Mouse (Mus musculus) myocyte (in vitro differentiated cells): ENCODE measurements at regions not wholly inside any gene's neighbourhood (a gene's known extent, or its start where the extent isn't known, plus 50 kb on each side); places are given as distances from the start of the nearest gene placed in this dataset.
A peak's percentile ranks its signal among the peaks of the same experiment; 100 is the strongest.

Experiments
- H3K27me3 ChIP-seq: one replicate; pipeline ENCODE4 v1.6.1; 2011; ENCODE audit not compliant: control insufficient read depth, insufficient read depth, insufficient read length
- H3K36me3 ChIP-seq: one replicate; pipeline ENCODE4 v1.6.1; 2011; ENCODE audit not compliant: control insufficient read depth, insufficient read depth
- H3K4me2 ChIP-seq: one replicate; pipeline ENCODE4 v1.6.1; 2011; ENCODE audit warnings: low read depth, control low read depth
- H3K4me3 ChIP-seq: one replicate; pipeline ENCODE4 v1.5.1; 2011; ENCODE audit warnings: mild to moderate bottlenecking, control low read depth, moderate library complexity
- H3K79me2 ChIP-seq: one replicate; pipeline ENCODE4 v1.6.1; 2011; ENCODE audit not compliant: control insufficient read depth, insufficient read depth
- H3ac ChIP-seq: one replicate; pipeline ENCODE4 v1.6.1; 2011; ENCODE audit not compliant: control insufficient read depth, insufficient read length
- CEBPB ChIP-seq: IDR thresholded peaks from 2 replicates; pipeline ENCODE4 v1.6.1; 2011; ENCODE audit warnings: mild to moderate bottlenecking, moderate library complexity; ENCODE audit not compliant: poor library complexity, insufficient read depth, severe bottlenecking
- E2F4 ChIP-seq: IDR thresholded peaks from one replicate; pipeline ENCODE4 v1.6.1; 2011; ENCODE audit warnings: mild to moderate bottlenecking, control low read depth, moderate library complexity; ENCODE audit not compliant: insufficient read depth
- MAX ChIP-seq: IDR thresholded peaks from one replicate; pipeline ENCODE4 v1.6.1; 2011; ENCODE audit warnings: low read depth, mild to moderate bottlenecking, control low read depth
- MYOD1 ChIP-seq, 3 experiments: IDR thresholded peaks; one replicate each; pipeline ENCODE4 v1.6.1; 2011; ENCODE audit warnings: control low read depth in 2 of 3, low read depth in 2 of 3, mild to moderate bottlenecking in 2 of 3, moderate library complexity in 1 of 3; ENCODE audit not compliant: insufficient read length in 2 of 3, control insufficient read depth in 1 of 3
- MYOG ChIP-seq, 3 experiments: IDR thresholded peaks; one replicate each; pipeline ENCODE4 v1.6.1; 2011; ENCODE audit warnings: control low read depth in 2 of 3, low read depth in 2 of 3, mild to moderate bottlenecking in 2 of 3; ENCODE audit not compliant: insufficient read length in 2 of 3, control insufficient read depth in 1 of 3, insufficient read depth in 1 of 3
- POLR2A ChIP-seq: IDR thresholded peaks from one replicate; pipeline ENCODE4 v1.6.1; 2011; ENCODE audit warnings: low read depth, mild to moderate bottlenecking, control low read depth, moderate library complexity; ENCODE audit not compliant: insufficient read length
- POLR2AphosphoS2 ChIP-seq: IDR thresholded peaks from one replicate; pipeline ENCODE4 v1.6.1; 2011; ENCODE audit warnings: low read depth, control low read depth; ENCODE audit not compliant: insufficient read length
- REST ChIP-seq: IDR thresholded peaks from one replicate; pipeline ENCODE4 v1.6.1; 2011; ENCODE audit warnings: mild to moderate bottlenecking, control low read depth, moderate library complexity; ENCODE audit not compliant: insufficient read depth, insufficient read length
- SRF ChIP-seq: IDR thresholded peaks from one replicate; pipeline ENCODE4 v1.6.1; 2011; ENCODE audit warnings: low read depth; ENCODE audit not compliant: control insufficient read depth, insufficient read length
- TCF12 ChIP-seq: IDR thresholded peaks from one replicate; pipeline ENCODE4 v1.6.1; 2011; ENCODE audit warnings: mild to moderate bottlenecking, control low read depth; ENCODE audit not compliant: poor library complexity, insufficient read depth, severe bottlenecking
- TCF3 ChIP-seq: IDR thresholded peaks from one replicate; pipeline ENCODE4 v1.6.1; 2011; ENCODE audit warnings: low read depth, control low read depth; ENCODE audit not compliant: insufficient read length
- USF1 ChIP-seq: IDR thresholded peaks from one replicate; pipeline ENCODE4 v1.6.1; 2011; ENCODE audit warnings: low read depth, mild to moderate bottlenecking, control low read depth, moderate library complexity

- no peak for TF ChIP-seq POLR2A
- TF ChIP-seq MYOD1 (IDR thresholded peaks at IDR 0.05; ENCODE audit: control insufficient read depth in 1 of 3, insufficient read length in 2 of 3, low read depth in 2 of 3), result no peak
- TF ChIP-seq SRF, result no peak
- no peak for TF ChIP-seq E2F4
- no peak for TF ChIP-seq TCF12
- TF ChIP-seq REST, result no peak
- no peak for TF ChIP-seq MYOG (IDR thresholded peaks at IDR 0.05; ENCODE audit: control insufficient read depth in 1 of 3, insufficient read depth in 1 of 3, insufficient read length in 2 of 3, low read depth in 2 of 3)
- TF ChIP-seq POLR2AphosphoS2, result no peak
- no peak for TF ChIP-seq TCF3
- no peak for TF ChIP-seq MAX
- no peak for TF ChIP-seq USF1
- TF ChIP-seq CEBPB, result no peak
- Histone ChIP-seq H3K27me3 (no peaks in the 10 kb centered on the region), H3K4me2 (peak overlapping the region; percentile 64), H3K36me3 (no peaks in the 10 kb centered on the region), H3ac (no peak overlapping the region), H3K79me2 (no peaks in the 10 kb centered on the region), H3K4me3 (no peak overlapping the region)
Measured at GRCm38 (mm10) chr1:177322745-177323299, 64.8 kb upstream of the Akt3 start.

- H3K4me3 ChIP-seq, result no peak overlapping the region
- H3K79me2 ChIP-seq, result no peaks in the 10 kb centered on the region
- H3K4me2 ChIP-seq, result no peak overlapping the region
- TF ChIP-seq USF1 (no peak), TCF3 (no peak), POLR2A (no peak), POLR2AphosphoS2 (no peak), MYOG (IDR thresholded peaks at IDR 0.05; ENCODE audit: control insufficient read depth in 1 of 3, insufficient read depth in 1 of 3, insufficient read length in 2 of 3, low read depth in 2 of 3) (no peak), TCF12 (no peak), E2F4 (no peak), CEBPB (no peak), MYOD1 (IDR thresholded peaks at IDR 0.05; ENCODE audit: control insufficient read depth in 1 of 3, insufficient read length in 2 of 3, low read depth in 2 of 3) (no peak), SRF (no peak), REST (no peak), MAX (no peak)
- H3K27me3 ChIP-seq, result no peaks in the 10 kb centered on the region
- no peak overlapping the region for H3ac ChIP-seq
- no peaks in the 10 kb centered on the region for H3K36me3 ChIP-seq
Measured at GRCm38 (mm10) chr1:177322307-177322685, 64.3 kb upstream of the Akt3 start.

GRCm38 (mm10) chr1:177321655-177322306 is 63.8 kb upstream of the Akt3 start:
- H3K36me3 ChIP-seq, result no peaks in the 10 kb centered on the region
- no peak overlapping the region for H3K4me3 ChIP-seq
- H3ac ChIP-seq, result no peak overlapping the region
- H3K4me2 ChIP-seq, result no peak overlapping the region
- peaks cover 1% of the 10 kb centered on the region for H3K27me3 ChIP-seq
- no peak for TF ChIP-seq MYOG (IDR thresholded peaks at IDR 0.05; ENCODE audit: control insufficient read depth in 1 of 3, insufficient read depth in 1 of 3, insufficient read length in 2 of 3, low read depth in 2 of 3)
- TF ChIP-seq USF1, result no peak
- TF ChIP-seq E2F4, result no peak
- no peak for TF ChIP-seq CEBPB
- TF ChIP-seq TCF12, result no peak
- TF ChIP-seq REST, result no peak
- H3K79me2 ChIP-seq, result no peaks in the 10 kb centered on the region

DNA sequence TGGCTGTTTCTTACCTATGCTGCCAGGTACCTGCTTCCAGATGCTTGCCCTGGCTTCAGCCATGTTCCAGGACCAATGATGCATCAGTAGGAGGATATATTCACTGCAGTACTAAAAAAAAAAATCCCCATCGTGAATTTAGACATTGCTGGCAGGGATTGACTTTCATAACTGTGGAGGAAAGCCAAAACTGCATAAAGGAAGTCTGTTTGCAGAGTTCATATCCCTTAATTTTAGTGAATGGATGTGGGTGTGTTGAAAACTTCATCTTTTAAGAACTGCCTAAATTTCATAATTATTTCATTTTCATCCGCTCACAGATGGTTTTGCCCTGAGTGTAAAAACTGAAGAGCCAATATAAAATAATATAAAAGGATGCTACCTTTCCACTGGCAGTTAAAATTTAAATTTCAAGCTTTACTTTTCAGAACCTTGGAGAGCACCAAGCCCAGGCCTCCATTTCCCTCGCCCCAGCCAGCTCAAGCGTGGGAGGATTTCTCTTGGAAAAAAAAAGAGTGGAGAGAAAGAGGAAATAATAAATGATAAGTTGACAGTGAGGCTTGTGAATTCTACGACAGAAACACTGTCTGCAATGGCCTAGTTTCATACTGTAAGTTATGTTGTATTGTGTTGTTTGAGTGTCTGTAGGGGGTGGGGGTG is 50.3 kb upstream of the Akt3 start:
- TF ChIP-seq REST (peak; percentile 65), MAX (no peak)
- Histone ChIP-seq H3K79me2 (no peaks in the 10 kb centered on the region), H3K4me3 (no peak overlapping the region), H3K4me2 (no peak overlapping the region), H3K27me3 (no peaks in the 10 kb centered on the region), H3K36me3 (no peaks in the 10 kb centered on the region), H3ac (no peak overlapping the region)
